In genomic region chr2:91053181-91053933, GRCm38 (mm10) we compare ENCODE assay signal across 8 mouse cellular contexts. TPM values are rescaled to one million over a fixed set of nuclear protein-coding genes. Genes with fewer than 3 reads are reported as not detected.
A peak's percentile ranks its signal among the peaks of the same experiment; 100 is the strongest.
DNase-seq lines count a peak whose midpoint lies in the region; ATAC-seq and TF ChIP-seq lines count a peak whose summit lies in the region.

No protein-coding gene starts in this region.

- DNase-seq in lung, embryonic 14.5 days, result no peak
- no peak for DNase-seq in lung, postnatal 4 days
- DNase-seq in embryonic facial prominence, embryonic 10.5 days (ENCODE audit: low spot score), result no peak
- no peak for DNase-seq in right cerebral cortex, adult 18-20 months
- DNase-seq in left cerebral cortex, adult 9 months (ENCODE audit: low spot score in 2 of 2), result no peak
- no peak for DNase-seq in adrenal gland, adult 18-20 months (ENCODE audit: low spot score in 2 of 2)

- ATAC-seq in lung, embryonic 14.5 days (ENCODE audit: insufficient read depth), result peak; percentile 52
- ATAC-seq in inflammation-experienced regulatory T-cells, adult 6 months, result peak; percentile 9
- ATAC-seq in neural tube, embryonic 12.5 days (ENCODE audit: low FRiP score, low read depth), result peak; percentile 74

- peaks cover 5% of the 10 kb centered on the region; the same call in 1 of the 2 replicates for H3K4me1 ChIP-seq in lung, embryonic 14.5 days (ENCODE audit: insufficient read depth)
- peaks cover 20% of the 10 kb centered on the region for H3K4me1 ChIP-seq in embryonic facial prominence, embryonic 10.5 days
- H3K4me1 ChIP-seq in neural tube, embryonic 12.5 days, result peaks cover 13% of the 10 kb centered on the region

- peak overlapping the region; percentile 84 for H3K4me3 ChIP-seq in lung, embryonic 14.5 days (ENCODE audit: low read depth, low read length)
- peak overlapping the region; percentile 93 for H3K4me3 ChIP-seq in embryonic facial prominence, embryonic 10.5 days
- H3K4me3 ChIP-seq in neural tube, embryonic 12.5 days, result peak overlapping the region; percentile 82

- peaks cover 34% of the 10 kb centered on the region for H3K36me3 ChIP-seq in lung, embryonic 14.5 days (ENCODE audit: insufficient read depth)
- H3K36me3 ChIP-seq in embryonic facial prominence, embryonic 10.5 days (replicated peaks), result peaks cover 44% of the 10 kb centered on the region
- H3K36me3 ChIP-seq in neural tube, embryonic 12.5 days, result peaks cover 30% of the 10 kb centered on the region

- peak overlapping the region; percentile 76 for H3K9ac ChIP-seq in lung, embryonic 14.5 days
- peak overlapping the region; percentile 82 for H3K9ac ChIP-seq in neural tube, embryonic 12.5 days

- H3K9me3 ChIP-seq in lung, embryonic 14.5 days (ENCODE audit: low read depth, low read length), result no peaks in the 10 kb centered on the region
- no peaks in the 10 kb centered on the region for H3K9me3 ChIP-seq in embryonic facial prominence, embryonic 10.5 days
- no peaks in the 10 kb centered on the region for H3K9me3 ChIP-seq in neural tube, embryonic 12.5 days

- no peaks in the 10 kb centered on the region for H3K27me3 ChIP-seq in lung, embryonic 14.5 days (ENCODE audit: insufficient read depth, low read length)
- no peaks in the 10 kb centered on the region for H3K27me3 ChIP-seq in embryonic facial prominence, embryonic 10.5 days (replicated peaks; ENCODE audit: low read depth, poor library complexity, severe bottlenecking)
- no peaks in the 10 kb centered on the region for H3K27me3 ChIP-seq in neural tube, embryonic 12.5 days (replicated peaks)

- peak overlapping the region; percentile 72; the same call in 1 of the 2 replicates for H3K27ac ChIP-seq in lung, embryonic 14.5 days (ENCODE audit: low read depth)
- peak overlapping the region; percentile 95 for H3K27ac ChIP-seq in embryonic facial prominence, embryonic 10.5 days (replicated peaks)
- H3K27ac ChIP-seq in neural tube, embryonic 12.5 days, result 0 out of 2 replicates have a peak overlapping the region, but pooled peaks have one; percentile 50

- peak overlapping the region; percentile 63 for H3K4me2 ChIP-seq in lung, embryonic 14.5 days
- peak overlapping the region; percentile 91 for H3K4me2 ChIP-seq in neural tube, embryonic 12.5 days (replicated peaks)

- no peak for TF ChIP-seq CTCF in lung, embryonic 14.5 days (IDR thresholded peaks at IDR 0.05; ENCODE audit: low read depth)

- WGBS in lung, embryonic 14.5 days, result 2% methylated on average over 6 of the region's 6 CpGs
- under 1% methylated on average over 6 of the region's 6 CpGs for WGBS in embryonic facial prominence, embryonic 10.5 days
- WGBS in neural tube, embryonic 12.5 days, result 0% methylated on average over 6 of the region's 6 CpGs

RNA-seq across cellular contexts. Expression of gene Psmc3, which starts 0.5 kb away (rescaled TPM):
- 300 and 322 TPM in 2 replicates for polyA plus RNA-seq in lung, embryonic 14.5 days (2014; fragmentation: Nextera tagmentation; extraction: Ambion mirVana)
- 371 and 378 TPM in 2 replicates for polyA plus RNA-seq in embryonic facial prominence, embryonic 10.5 days (2016; fragmentation: Nextera tagmentation; extraction: Ambion mirVana)
- polyA plus RNA-seq in inflammation-experienced regulatory T-cells, adult 6 months (2017; shearing (Covaris generic)), result 100 to 1,000 TPM; 197 to 219 (median 204) TPM
- 281 and 296 TPM in 2 replicates for polyA plus RNA-seq in neural tube, embryonic 12.5 days (2016; fragmentation: Nextera tagmentation; extraction: Ambion mirVana)
- 100 to 1,000 TPM; 197 to 212 TPM for total RNA-seq in adrenal gland, adult 18-20 months (2021)

RNA-seq across cellular contexts. Expression of gene Slc39a13, which starts 16.9 kb away (rescaled TPM):
- polyA plus RNA-seq in lung, embryonic 14.5 days (2014; fragmentation: Nextera tagmentation; extraction: Ambion mirVana), result 29.0 and 33.3 TPM in 2 replicates
- 20.3 and 24.2 TPM in 2 replicates for polyA plus RNA-seq in embryonic facial prominence, embryonic 10.5 days (2016; fragmentation: Nextera tagmentation; extraction: Ambion mirVana)
- 10 to 100 TPM; 18.5 to 28.5 (median 23.3) TPM for polyA plus RNA-seq in inflammation-experienced regulatory T-cells, adult 6 months (2017; shearing (Covaris generic))
- 30.0 and 30.9 TPM in 2 replicates for polyA plus RNA-seq in neural tube, embryonic 12.5 days (2016; fragmentation: Nextera tagmentation; extraction: Ambion mirVana)
- 10 to 100 TPM; 25.1 to 30.4 TPM for total RNA-seq in adrenal gland, adult 18-20 months (2021)

RNA-seq across cellular contexts. Expression of gene Rapsn, which starts 17.9 kb away (rescaled TPM):
- polyA plus RNA-seq in lung, embryonic 14.5 days (2014; fragmentation: Nextera tagmentation; extraction: Ambion mirVana), result 1.5 and 1.6 TPM in 2 replicates
- polyA plus RNA-seq in embryonic facial prominence, embryonic 10.5 days (2016; fragmentation: Nextera tagmentation; extraction: Ambion mirVana), result 1.2 and 1.9 TPM in 2 replicates
- 1 to 10 TPM; 2.0 to 4.7 (median 4.6) TPM for polyA plus RNA-seq in inflammation-experienced regulatory T-cells, adult 6 months (2017; shearing (Covaris generic))
- polyA plus RNA-seq in neural tube, embryonic 12.5 days (2016; fragmentation: Nextera tagmentation; extraction: Ambion mirVana), result 3.5 and 4.7 TPM in 2 replicates
- 1 to 10 TPM in 1 of 2 experiments, under 1 TPM in 1; 0.93 to 1.6 TPM for total RNA-seq in adrenal gland, adult 18-20 months (2021)

RNA-seq across cellular contexts. Expression of gene Spi1, which starts 28.8 kb away (rescaled TPM):
- polyA plus RNA-seq in lung, embryonic 14.5 days (2014; fragmentation: Nextera tagmentation; extraction: Ambion mirVana), result 6.2 TPM in 2 replicates
- 2.3 and 2.8 TPM in 2 replicates for polyA plus RNA-seq in embryonic facial prominence, embryonic 10.5 days (2016; fragmentation: Nextera tagmentation; extraction: Ambion mirVana)
- under 1 TPM in 1 of 3 experiments, not detected in 2; 0.68 TPM for polyA plus RNA-seq in inflammation-experienced regulatory T-cells, adult 6 months (2017; shearing (Covaris generic))
- 4.0 and 4.6 TPM in 2 replicates for polyA plus RNA-seq in neural tube, embryonic 12.5 days (2016; fragmentation: Nextera tagmentation; extraction: Ambion mirVana)
- 1 to 10 TPM; 5.3 to 9.9 TPM for total RNA-seq in adrenal gland, adult 18-20 months (2021)

Comparison
In these comparisons a context has a peak if more than half of its experiments do, and no peak if none do; other contexts are left out.
1. ATAC-seq: peak in every context shown above with its lines; median percentile 74 in neural tube, embryonic 12.5 days; 52 in lung, embryonic 14.5 days; 9 in inflammation-experienced regulatory T-cells, adult 6 months.